12 mouse cellular contexts compared by ENCODE assay signal in the genomic region with DNA sequence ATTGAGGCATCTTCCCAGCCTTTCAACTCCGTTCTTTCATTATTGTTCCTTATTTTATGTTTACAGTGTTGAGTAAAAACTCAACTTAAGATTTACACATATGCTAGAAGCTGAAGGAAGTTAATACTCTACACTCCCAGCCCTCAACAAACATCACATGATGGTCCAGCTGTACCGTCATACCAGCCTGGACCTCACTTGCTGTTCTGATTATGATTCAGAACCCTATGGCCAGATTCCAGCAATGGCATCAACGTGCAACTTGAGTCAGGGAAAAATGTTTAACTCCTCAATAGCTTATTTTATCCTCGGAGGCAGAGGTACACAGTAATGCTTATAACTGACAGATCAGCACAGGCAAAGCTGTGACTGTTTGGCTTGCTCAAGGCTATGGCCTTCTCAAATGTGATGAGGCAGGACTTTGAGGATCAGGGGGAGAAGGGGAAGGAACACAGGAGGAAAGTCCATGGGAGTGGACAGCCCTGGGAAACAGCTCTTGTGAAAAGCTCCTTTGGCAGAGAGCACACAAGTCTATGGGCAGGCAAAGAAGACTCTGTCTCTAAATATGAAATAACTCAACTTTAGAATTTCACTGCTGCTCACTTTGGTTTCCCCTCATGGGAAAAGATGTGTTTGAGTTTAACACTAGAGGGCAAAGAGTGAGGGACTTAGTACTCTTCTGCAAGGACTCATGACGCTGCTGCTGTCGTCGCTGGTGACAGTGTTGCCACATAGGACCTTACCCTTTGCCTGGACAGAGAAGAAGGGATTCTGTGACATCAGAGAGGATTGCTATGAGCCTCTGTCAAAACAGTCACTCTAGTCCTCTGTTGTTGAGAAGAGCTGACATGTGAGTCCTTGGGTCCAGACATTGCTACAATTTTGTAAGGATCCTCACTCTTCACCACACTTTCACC. TPM values are rescaled to one million over a fixed set of nuclear protein-coding genes. Genes with fewer than 3 reads are reported as not detected.
DNase-seq lines count a peak whose midpoint lies in the region; ATAC-seq and TF ChIP-seq lines count a peak whose summit lies in the region.
"Had no signal": no experiment of that assay in that cellular context is flagged by ENCODE, and none has a peak within 500 bp of the region (broad histone marks: within the 10 kb centered on the region; RNA-seq: fewer than 3 reads in every experiment).

No protein-coding gene starts in this region.

- DNase-seq in adrenal gland, adult (ENCODE audit: inconsistent age in 2 of 2, low spot score in 1 of 2) = peak; percentile 16 to 58
- no peak for DNase-seq in adrenal gland, postnatal 4 days (ENCODE audit: low spot score in 2 of 2)
- peak; percentile 59 for DNase-seq in kidney, adult 11 months
- DNase-seq in kidney, postnatal 4 days = no peak
- DNase-seq in cerebellum, postnatal 25 days = no peak
- DNase-seq in thymus, adult 2 months = no peak
- DNase-seq: gastrocnemius, postnatal 14 days; layer of hippocampus, postnatal 36 days had no signal

- H3K4me2 ChIP-seq in liver, embryonic 12.5 days = no peak overlapping the region
- H3K4me2 ChIP-seq: limb, embryonic 15.5 days had no signal

- peak; percentile 49; the same call in 1 of the 2 replicates for ATAC-seq in liver, embryonic 12.5 days
- ATAC-seq: midbrain, embryonic 16.5 days had no signal

- TF ChIP-seq CTCF in C2C12 (IDR thresholded peaks at IDR 0.05; ENCODE audit: control insufficient read depth, insufficient read depth, insufficient read length) = no peak
- no peak for TF ChIP-seq CTCF in thymus, adult 2 months (IDR thresholded peaks at IDR 0.05; ENCODE audit: borderline replicate concordance, control insufficient read depth, extremely low read depth, insufficient read depth, low read length, poor library complexity)

- H3K36me3 ChIP-seq in C2C12 (ENCODE audit: control insufficient read depth, insufficient read depth) = no peaks in the 10 kb centered on the region
- no peaks in the 10 kb centered on the region for H3K36me3 ChIP-seq in liver, embryonic 12.5 days
- no peaks in the 10 kb centered on the region for H3K36me3 ChIP-seq in thymus, adult 2 months (ENCODE audit: control insufficient read depth, insufficient read depth, low read length)
- H3K36me3 ChIP-seq: limb, embryonic 15.5 days had no signal

- WGBS in liver, embryonic 12.5 days (ENCODE audit: insufficient replicate concordance) = 66% methylated on average over 7 of the region's 7 CpGs
- 87% methylated on average over 7 of the region's 7 CpGs for WGBS in thymus, adult 2 months

- H3K9me3 ChIP-seq in liver, embryonic 12.5 days (replicated peaks) = no peaks in the 10 kb centered on the region
- H3K9me3 ChIP-seq: limb, embryonic 15.5 days had no signal

- no peaks in the 10 kb centered on the region for H3K27me3 ChIP-seq in C2C12 (ENCODE audit: control insufficient read depth, insufficient read depth, insufficient read length)
- no peaks in the 10 kb centered on the region for H3K27me3 ChIP-seq in liver, embryonic 12.5 days (replicated peaks)
- no peaks in the 10 kb centered on the region for H3K27me3 ChIP-seq in thymus, adult 2 months (ENCODE audit: control insufficient read depth, insufficient read depth, low read length)

- H3K4me1 ChIP-seq in liver, embryonic 12.5 days = no peaks in the 10 kb centered on the region
- H3K4me1 ChIP-seq in thymus, adult 2 months (replicated peaks; ENCODE audit: control insufficient read depth, insufficient read depth, low read length) = no peaks in the 10 kb centered on the region
- H3K4me1 ChIP-seq: limb, embryonic 15.5 days had no signal

- H3K27ac ChIP-seq in liver, embryonic 12.5 days = no peak overlapping the region
- no peak overlapping the region for H3K27ac ChIP-seq in thymus, adult 2 months (ENCODE audit: control insufficient read depth, insufficient read depth, low read length)
- H3K27ac ChIP-seq: limb, embryonic 15.5 days had no signal

- no peaks in the 10 kb centered on the region for H3K79me3 ChIP-seq in C2C12 (ENCODE audit: low read depth)

- H3K4me3 ChIP-seq in C2C12 (ENCODE audit: insufficient read depth, poor library complexity, severe bottlenecking) = no peak overlapping the region
- H3K4me3 ChIP-seq in liver, embryonic 12.5 days = no peak overlapping the region
- H3K4me3 ChIP-seq in thymus, adult 2 months (ENCODE audit: control insufficient read depth, insufficient read depth, low read length) = no peak overlapping the region
- H3K4me3 ChIP-seq: limb, embryonic 15.5 days had no signal

- H3K9ac ChIP-seq in liver, embryonic 12.5 days = no peak overlapping the region
- H3K9ac ChIP-seq: limb, embryonic 15.5 days had no signal

- no peaks in the 10 kb centered on the region for H3K79me2 ChIP-seq in C2C12 (ENCODE audit: control insufficient read depth, insufficient read depth)

- TF ChIP-seq POLR2A in thymus, adult 2 months (IDR thresholded peaks at IDR 0.05; ENCODE audit: control insufficient read depth, extremely low read depth, insufficient read depth, low read length, poor library complexity) = no peak

- no peak overlapping the region for H3ac ChIP-seq in C2C12 (ENCODE audit: control insufficient read depth, insufficient read length, low read depth)

TF ChIP-seq in C2C12, 6 proteins besides CTCF, POLR2A, EP300 and RAD21:
- no peak for TF ChIP-seq MYOD1 (IDR thresholded peaks at IDR 0.05; ENCODE audit: control insufficient read depth, insufficient read length, low read depth)
- TF ChIP-seq MAX (IDR thresholded peaks at IDR 0.05) = no peak
- TF ChIP-seq USF1 (IDR thresholded peaks at IDR 0.05; ENCODE audit: low read depth) = peak; percentile 64

RNA-seq across cellular contexts. Expression of a gene that starts 22.1 kb away (rescaled TPM):
- 10 to 100 TPM; 12.4 to 21.8 TPM for total RNA-seq in adrenal gland, postnatal 4 days (2021)
- 0.25 TPM for polyA plus RNA-seq in C2C12 (2012; fragmentation: generic; extraction: Trizol)
- 2.2 and 2.5 TPM in 2 replicates for polyA plus RNA-seq in liver, embryonic 12.5 days (2016; fragmentation: Nextera tagmentation; extraction: Ambion mirVana)
- polyA plus RNA-seq in thymus, adult 2 months (2012; rRNA removed) = 0.57 and 1.4 TPM in 2 replicates

Comparison
In these comparisons a context has a peak if more than half of its experiments do, and no peak if none do; other contexts are left out.
1. DNase-seq: peak in adrenal gland, adult (2 of 2) and kidney, adult 11 months (single experiment); none in adrenal gland, postnatal 4 days (0 of 2), kidney, postnatal 4 days (0 of 2), cerebellum, postnatal 25 days (0 of 2) and thymus, adult 2 months (single experiment).